Mouse (Mus musculus): ENCODE measurements around the gene Arhgap27.

DNA sequence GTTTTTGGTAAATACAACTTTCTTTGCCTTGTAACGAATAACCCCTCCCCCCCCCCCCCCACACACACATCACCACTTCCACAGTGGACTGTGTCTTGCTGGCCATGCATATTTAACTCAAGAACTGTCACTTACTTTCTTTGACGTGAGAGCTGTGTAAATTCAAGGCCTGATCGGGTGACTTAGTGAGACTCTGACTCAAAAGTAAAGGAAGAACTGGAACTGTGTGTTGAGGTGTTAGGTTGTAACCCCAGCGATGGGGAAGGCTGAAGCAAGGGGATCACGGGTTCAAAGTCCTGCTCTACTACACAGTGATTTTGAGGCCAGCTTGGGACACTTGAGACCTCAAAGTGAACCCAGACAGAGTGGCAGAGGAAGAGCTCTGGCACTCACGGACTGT, 50.0 kb downstream of the Arhgap27 start:
- no peak for TF ChIP-seq CTCF (IDR thresholded peaks at IDR 0.05; ENCODE audit: extremely low read depth, insufficient read depth, low read length)
- no peak for TF ChIP-seq POLR2A (IDR thresholded peaks at IDR 0.05; ENCODE audit: extremely low read depth, insufficient read depth, low read length)
